Mouse (Mus musculus): Measurements from ENCODE around the gene Slc5a6.

- TF ChIP-seq CTCF (IDR thresholded peaks at IDR 0.05; ENCODE audit: control insufficient read depth, insufficient read depth, insufficient read length) (no peak), USF1 (IDR thresholded peaks at IDR 0.05; ENCODE audit: low read depth) (no peak)
Measured at GRCm38 (mm10) chr5:31080059-31080794, 31.5 kb upstream of the Slc5a6 start.

Data from C2C12 (cell line).